Mouse (Mus musculus) limb, embryonic 13.5 days (tissue): ENCODE data around the gene Cpvl. TPM values are rescaled to one million over a fixed set of nuclear protein-coding genes. Genes with fewer than 3 reads are reported as not detected.

Source experiments
- ATAC-seq: fragments of 200-750 bp; cut with Nextera tagmentation; 2 replicates; pipeline ENCODE4 v1.8.0; 2017; ENCODE audit warnings: low read depth, moderate number of reproducible peaks, moderate TSS enrichment; ENCODE audit not compliant: low FRiP score
- H3K27ac ChIP-seq: fragments of 300-500 bp; sonication (generic); 2 replicates; pipeline ENCODE4 v1.5.1; 2015; ENCODE audit warnings: inconsistent platforms, mild to moderate bottlenecking, moderate library complexity
- H3K27me3 ChIP-seq: fragments of 300-500 bp; sonication (generic); 2 replicates; pipeline ENCODE4 v1.6.1; 2015; ENCODE audit warnings: mild to moderate bottlenecking, inconsistent platforms
- H3K36me3 ChIP-seq: fragments of 300-500 bp; sonication (generic); 2 replicates; pipeline ENCODE4 v1.6.1; 2015; ENCODE audit warnings: inconsistent platforms, mild to moderate bottlenecking, moderate library complexity
- H3K4me1 ChIP-seq: fragments of 300-500 bp; sonication (generic); 2 replicates; pipeline ENCODE4 v1.6.1; 2015; ENCODE audit warnings: inconsistent platforms
- H3K4me2 ChIP-seq: fragments of 300-500 bp; sonication (generic); replicated peaks from 2 replicates; pipeline ENCODE4 v1.6.1; 2015; ENCODE audit warnings: inconsistent platforms, mild to moderate bottlenecking, moderate library complexity
- H3K4me3 ChIP-seq: fragments of 300-500 bp; sonication (generic); 2 replicates; pipeline ENCODE4 v1.5.1; 2015; ENCODE audit warnings: moderate library complexity, mild to moderate bottlenecking, inconsistent platforms
- H3K9ac ChIP-seq: fragments of 300-500 bp; sonication (generic); 2 replicates; pipeline ENCODE4 v1.6.1; 2015; ENCODE audit warnings: mild to moderate bottlenecking, inconsistent platforms
- H3K9me3 ChIP-seq: fragments of 300-500 bp; sonication (generic); 2 replicates; pipeline ENCODE4 v1.6.1; 2016; ENCODE audit warnings: inconsistent platforms
- WGBS: fragments of 180-500 bp; shearing (Covaris S2); methylation state at CpG from one replicate; pipeline ENCODE4 v1.1.7; 2015; 5-methylcytosine and 5-hydroxymethylcytosine counted together
- polyA plus RNA-seq: library from polyadenylated mRNA; unstranded; fragments of >200 nt; fragmentation: Nextera tagmentation; extraction: Ambion mirVana; gene quantifications from 2 replicates; pipeline ENCODE4 v1.2.1, GENCODE M21; 2015

Cpvl gene
- polyA plus RNA-seq, 1 experiment from 2014 or later: 0.88 TPM

DNA sequence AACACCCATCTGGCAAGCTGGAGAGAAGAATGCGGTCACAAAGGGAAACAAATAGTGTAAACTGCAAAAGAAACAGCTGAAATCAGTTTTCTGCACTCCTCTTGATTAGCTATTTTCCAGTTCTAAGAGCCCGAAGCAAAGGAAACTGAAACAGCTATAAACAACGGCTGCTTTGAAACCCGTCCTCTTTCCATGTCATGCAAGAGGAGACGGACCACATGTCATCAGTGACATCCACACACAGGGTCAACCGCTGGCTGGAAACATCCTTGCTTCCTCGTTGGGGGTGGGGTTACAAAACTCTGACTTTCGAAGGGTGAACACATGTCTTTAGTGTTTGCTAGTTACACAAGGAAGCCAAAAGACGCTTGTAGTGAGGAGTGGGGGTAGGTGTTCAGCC, 27.6 kb downstream of the Cpvl start:
- peak overlapping the region; percentile 75; the same call in 1 of the 2 replicates for H3K27ac ChIP-seq
- no peaks in the 10 kb centered on the region for H3K27me3 ChIP-seq
- 24% methylated on average over 9 of the region's 9 CpGs for WGBS
- H3K9ac ChIP-seq: no peak overlapping the region
- no peaks in the 10 kb centered on the region for H3K36me3 ChIP-seq
- peaks cover 56% of the 10 kb centered on the region for H3K4me1 ChIP-seq
- no peak overlapping the region for H3K4me2 ChIP-seq
- no peak for ATAC-seq
- no peaks in the 10 kb centered on the region for H3K9me3 ChIP-seq
- H3K4me3 ChIP-seq: no peak overlapping the region

- Histone ChIP-seq H3K36me3 (no peaks in the 10 kb centered on the region), H3K4me1 (peaks cover 66% of the 10 kb centered on the region), H3K9me3 (no peaks in the 10 kb centered on the region), H3K9ac (no peak overlapping the region), H3K27me3 (no peaks in the 10 kb centered on the region), H3K27ac (peak overlapping the region; percentile 65), H3K4me3 (no peak overlapping the region), H3K4me2 (no peak overlapping the region)
- ATAC-seq: peak; percentile 63
- WGBS: 7% methylated on average over 4 of the region's 4 CpGs
Observed at GRCm38 (mm10) chr6:53948388-53949035, 30.0 kb downstream of the Cpvl start.

DNA sequence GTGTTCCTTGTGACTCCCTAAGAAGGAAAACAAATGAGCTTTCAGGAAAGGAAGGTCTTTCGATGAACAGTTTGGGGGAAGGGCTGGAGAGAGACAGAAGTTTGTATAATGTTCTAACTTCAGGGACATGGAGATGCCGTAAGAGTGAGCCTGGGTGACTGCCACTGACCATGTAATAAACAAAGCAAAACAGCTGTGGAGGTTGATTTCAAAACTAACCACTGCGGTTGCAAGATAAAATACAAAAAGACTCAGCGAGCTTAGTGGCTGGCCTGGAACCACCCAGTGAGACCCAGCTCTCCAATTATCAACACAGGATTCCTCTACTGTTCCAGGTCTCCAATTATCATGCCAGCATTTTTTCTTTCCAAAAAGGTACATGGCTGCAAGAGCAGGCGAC, 33.6 kb downstream of the Cpvl start:
- Histone ChIP-seq H3K27me3 (no peaks in the 10 kb centered on the region), H3K27ac (no peak overlapping the region), H3K4me1 (peaks cover 79% of the 10 kb centered on the region), H3K9ac (no peak overlapping the region), H3K4me2 (no peak overlapping the region), H3K4me3 (no peak overlapping the region), H3K9me3 (no peaks in the 10 kb centered on the region), H3K36me3 (no peaks in the 10 kb centered on the region)
- ATAC-seq: no peak
- WGBS: 63% methylated on average over 5 of the region's 5 CpGs

DNA sequence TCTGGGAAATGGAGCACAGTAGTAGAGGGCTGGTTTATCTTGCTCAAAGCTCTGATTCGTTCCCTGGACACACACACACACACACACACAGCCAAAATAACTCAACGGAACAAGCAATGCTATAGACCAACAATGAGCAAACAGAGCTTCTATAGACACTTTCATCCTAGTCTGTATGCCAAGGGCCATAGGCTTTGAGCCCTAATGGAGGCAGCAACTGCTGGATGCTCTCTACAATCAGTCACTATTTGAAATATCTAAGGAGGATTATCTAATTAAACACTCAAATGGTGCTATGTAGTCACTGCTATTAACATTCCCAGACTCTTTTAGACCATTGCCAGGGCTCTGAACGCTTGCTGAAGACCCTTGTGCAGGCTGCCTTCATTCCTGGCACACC, 34.1 kb downstream of the Cpvl start:
- peaks cover 79% of the 10 kb centered on the region for H3K4me1 ChIP-seq
- H3K36me3 ChIP-seq: no peaks in the 10 kb centered on the region
- ATAC-seq: no peak
- H3K4me3 ChIP-seq: no peak overlapping the region
- H3K27ac ChIP-seq: no peak overlapping the region
- H3K9ac ChIP-seq: no peak overlapping the region
- WGBS: 61% methylated on average over 3 of the region's 3 CpGs
- H3K4me2 ChIP-seq: no peak overlapping the region
- H3K27me3 ChIP-seq: no peaks in the 10 kb centered on the region
- no peaks in the 10 kb centered on the region for H3K9me3 ChIP-seq

GRCm38 (mm10) chr6:53942190-53942831, 36.2 kb downstream of the Cpvl start:
- Histone ChIP-seq H3K4me1 (peaks cover 77% of the 10 kb centered on the region), H3K9ac (no peak overlapping the region)

GRCm38 (mm10) chr6:53939752-53940151, 38.7 kb downstream of the Cpvl start:
- Histone ChIP-seq H3K4me2 (no peak overlapping the region), H3K4me3 (no peak overlapping the region), H3K36me3 (no peaks in the 10 kb centered on the region), H3K27ac (peak overlapping the region; percentile 24; the same call in 1 of the 2 replicates), H3K9ac (no peak overlapping the region), H3K4me1 (peaks cover 70% of the 10 kb centered on the region), H3K9me3 (no peaks in the 10 kb centered on the region), H3K27me3 (no peaks in the 10 kb centered on the region)
- 24% methylated on average over 8 of the region's 8 CpGs for WGBS
- ATAC-seq: no peak

More at GRCm38 (mm10) chr6:53942190-53942831, 36.2 kb downstream of the Cpvl start:
- Histone ChIP-seq H3K9me3 (no peaks in the 10 kb centered on the region), H3K4me3 (no peak overlapping the region), H3K27ac (peak overlapping the region; percentile 75), H3K36me3 (no peaks in the 10 kb centered on the region), H3K27me3 (no peaks in the 10 kb centered on the region), H3K4me2 (no peak overlapping the region)
- peak; percentile 86 for ATAC-seq
- 16% methylated on average over 7 of the region's 7 CpGs for WGBS

DNA sequence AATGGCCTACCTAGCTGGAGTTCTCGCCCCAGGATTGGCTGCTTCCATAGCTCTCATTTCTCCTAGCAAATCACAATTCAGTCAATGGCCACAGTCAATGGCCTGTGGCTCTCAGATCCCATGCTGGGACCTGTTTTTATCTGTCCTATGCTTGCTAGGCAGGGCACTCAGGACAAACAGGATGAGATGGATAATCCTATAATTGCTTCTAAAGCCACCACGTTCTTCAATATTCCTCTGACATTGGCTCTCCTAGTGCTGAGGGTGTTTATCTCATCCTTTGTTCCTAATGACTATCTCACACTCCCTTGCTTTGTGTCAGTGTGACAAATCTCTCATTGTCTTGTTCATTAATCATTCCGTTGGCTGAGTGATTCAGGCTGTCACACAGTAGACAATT, 39.5 kb downstream of the Cpvl start:
- Histone ChIP-seq H3K9ac (no peak overlapping the region), H3K4me2 (no peak overlapping the region), H3K4me1 (peaks cover 62% of the 10 kb centered on the region), H3K4me3 (no peak overlapping the region), H3K36me3 (no peaks in the 10 kb centered on the region), H3K9me3 (no peaks in the 10 kb centered on the region), H3K27me3 (no peaks in the 10 kb centered on the region), H3K27ac (peak overlapping the region; percentile 28; the same call in 1 of the 2 replicates)
- WGBS: 54% methylated on average over 3 of the region's 3 CpGs
- no peak for ATAC-seq

DNA sequence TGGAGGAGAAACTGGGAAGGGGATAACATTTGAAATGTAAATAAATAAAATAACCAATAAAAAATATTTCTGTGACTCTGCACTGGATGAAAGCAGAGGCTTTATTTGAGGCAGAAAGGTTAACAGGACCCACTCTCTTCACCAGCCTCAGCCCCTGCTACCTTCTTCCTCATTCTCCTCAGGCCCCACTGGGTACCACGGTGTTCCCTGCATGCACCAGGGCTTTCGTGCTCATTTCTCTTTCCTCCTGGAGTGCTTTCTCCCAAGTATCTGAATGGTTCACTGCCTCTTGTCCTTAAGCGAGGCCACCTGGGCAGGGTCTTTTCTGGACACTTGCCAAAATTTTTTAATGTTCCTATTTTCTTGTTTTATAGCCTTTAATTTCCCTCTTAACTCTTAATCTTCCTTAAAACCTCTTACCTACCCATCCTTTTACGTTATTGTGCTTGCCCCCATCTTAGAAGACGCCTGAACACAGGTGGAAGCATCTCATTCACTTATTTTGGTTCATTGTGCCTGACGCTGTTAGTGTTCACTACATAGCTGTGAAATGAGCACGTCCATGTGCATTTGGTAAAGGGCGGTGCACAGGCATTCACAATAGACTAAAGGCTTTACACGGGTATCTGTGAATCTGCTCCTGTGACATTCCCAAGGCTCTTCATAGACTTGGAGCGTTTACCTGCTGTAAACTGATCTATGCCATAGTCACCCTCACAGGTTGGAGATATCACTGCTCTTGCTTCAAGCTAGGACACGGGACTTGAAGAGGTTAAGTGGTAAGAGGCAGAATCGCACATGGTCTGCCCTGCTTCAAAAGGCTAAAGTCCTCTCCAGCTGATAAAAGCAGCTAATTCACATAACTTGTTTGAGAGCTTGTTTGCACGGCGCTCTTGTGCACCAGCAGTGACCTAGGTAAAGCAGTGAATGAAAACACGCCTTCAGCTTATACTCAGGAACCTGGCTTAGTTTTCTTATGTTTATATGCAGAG, 41.0 kb downstream of the Cpvl start:
- 59% methylated on average over 15 of the region's 15 CpGs for WGBS
- Histone ChIP-seq H3K27me3 (no peaks in the 10 kb centered on the region), H3K4me1 (peaks cover 50% of the 10 kb centered on the region), H3K27ac (no peak overlapping the region; the same call in 1 of the 2 replicates), H3K9ac (no peak overlapping the region), H3K4me3 (no peak overlapping the region), H3K9me3 (no peaks in the 10 kb centered on the region), H3K4me2 (no peak overlapping the region), H3K36me3 (no peaks in the 10 kb centered on the region)
- no peak for ATAC-seq

DNA sequence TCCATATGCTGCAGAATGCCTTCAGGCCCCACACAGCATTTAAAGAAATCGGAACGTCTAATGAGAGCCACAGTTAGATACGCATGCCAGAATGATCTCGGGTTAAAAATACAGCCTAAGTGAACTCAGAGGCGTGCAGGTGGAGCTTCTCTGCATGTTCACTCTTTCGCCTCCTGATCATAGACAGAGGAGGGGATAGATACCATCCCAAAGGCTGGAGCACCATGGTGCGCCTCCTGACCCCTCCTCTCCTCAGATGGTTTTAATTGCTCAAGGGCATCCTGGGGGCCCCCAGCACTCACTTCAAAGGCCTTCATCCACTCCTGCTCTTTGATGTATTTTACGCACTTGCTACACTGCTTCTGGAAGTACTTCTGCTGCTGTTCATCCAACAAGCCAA, 46.9 kb downstream of the Cpvl start:
- H3K27me3 ChIP-seq: no peaks in the 10 kb centered on the region

GRCm38 (mm10) chr6:53929858-53930257, 48.6 kb downstream of the Cpvl start:
- H3K27ac ChIP-seq: no peak overlapping the region
- WGBS: 51% methylated on average over 4 of the region's 4 CpGs
- ATAC-seq: no peak
- H3K27me3 ChIP-seq: no peaks in the 10 kb centered on the region
- H3K4me1 ChIP-seq: peaks cover 17% of the 10 kb centered on the region
- no peak overlapping the region for H3K9ac ChIP-seq
- H3K9me3 ChIP-seq: no peaks in the 10 kb centered on the region
- no peak overlapping the region for H3K4me3 ChIP-seq
- H3K4me2 ChIP-seq: no peak overlapping the region
- H3K36me3 ChIP-seq: no peaks in the 10 kb centered on the region

More for the DNA sequence above, 46.9 kb downstream of the Cpvl start:
- no peak overlapping the region for H3K9ac ChIP-seq
- ATAC-seq: no peak
- WGBS: 18% methylated on average over 8 of the region's 8 CpGs
- no peak overlapping the region for H3K4me3 ChIP-seq
- no peak overlapping the region; the same call in 1 of the 2 replicates for H3K27ac ChIP-seq
- peaks cover 17% of the 10 kb centered on the region for H3K4me1 ChIP-seq
- H3K4me2 ChIP-seq: 0 out of 2 replicates have a peak overlapping the region, but pooled peaks have one; percentile 14
- H3K9me3 ChIP-seq: no peaks in the 10 kb centered on the region
- no peaks in the 10 kb centered on the region for H3K36me3 ChIP-seq

DNA sequence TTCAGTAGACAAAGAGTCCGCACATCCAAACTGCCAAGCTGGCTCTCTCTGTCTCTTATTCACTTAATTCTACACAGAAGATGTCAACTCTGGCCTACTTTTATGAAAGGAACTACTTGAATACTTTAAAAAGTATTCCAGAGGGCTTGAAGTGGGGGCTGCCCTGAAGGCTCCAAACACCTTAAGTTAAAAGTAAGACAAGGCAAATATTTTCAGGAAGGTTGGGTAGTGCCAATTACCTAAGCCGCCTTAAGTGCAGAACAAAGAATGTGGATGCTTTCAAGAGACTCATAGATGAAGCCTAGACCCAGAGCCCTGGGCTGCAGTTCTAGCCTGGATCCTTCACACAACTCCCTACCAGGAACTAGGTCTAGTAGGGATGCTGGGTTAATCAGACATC, 52.3 kb downstream of the Cpvl start:
- no peaks in the 10 kb centered on the region for H3K27me3 ChIP-seq
- no peak overlapping the region for H3K9ac ChIP-seq
- no peaks in the 10 kb centered on the region for H3K36me3 ChIP-seq
- no peak overlapping the region for H3K27ac ChIP-seq
- H3K4me3 ChIP-seq: no peak overlapping the region
- ATAC-seq: no peak
- H3K4me2 ChIP-seq: no peak overlapping the region
- H3K9me3 ChIP-seq: no peaks in the 10 kb centered on the region
- WGBS: 90% methylated on average over 2 of the region's 2 CpGs
- H3K4me1 ChIP-seq: peaks cover 8% of the 10 kb centered on the region

DNA sequence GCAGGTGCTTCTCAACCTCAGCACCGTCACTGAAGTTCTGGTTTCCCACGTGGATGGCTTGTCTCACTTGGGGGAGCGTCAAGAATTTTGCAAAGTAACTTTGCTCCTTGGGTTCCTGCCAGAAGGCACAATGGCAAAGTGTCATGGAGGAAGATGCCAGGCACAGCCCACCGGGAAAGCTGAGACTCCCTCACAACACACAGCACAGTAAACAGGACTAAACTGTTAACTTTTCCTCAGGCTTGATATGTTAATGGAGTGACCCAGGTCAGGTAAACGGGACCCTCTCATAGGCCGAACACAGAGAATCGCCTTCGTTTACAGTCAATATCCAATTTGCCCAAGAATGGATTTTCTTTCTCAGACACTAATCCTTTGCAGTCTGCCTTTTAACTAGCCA, 53.3 kb downstream of the Cpvl start:
- Histone ChIP-seq H3K27ac (no peak overlapping the region), H3K9me3 (no peaks in the 10 kb centered on the region), H3K9ac (no peak overlapping the region), H3K27me3 (no peaks in the 10 kb centered on the region), H3K4me3 (no peak overlapping the region), H3K4me1 (no peaks in the 10 kb centered on the region; the same call in 1 of the 2 replicates), H3K4me2 (no peak overlapping the region), H3K36me3 (no peaks in the 10 kb centered on the region)
- no peak for ATAC-seq
- WGBS: 66% methylated on average over 8 of the region's 8 CpGs
